Mouse (Mus musculus): ENCODE results near the gene Ank2. TPM values are rescaled to one million over a fixed set of nuclear protein-coding genes. Genes with fewer than 3 reads are reported as not detected.

The Ank2 gene
- polyA plus RNA-seq, 1 experiment = 5.7 TPM

- H3K27ac ChIP-seq (ENCODE audit: insufficient read depth, low read depth, low read length) = no peak overlapping the region
- no peak overlapping the region for H3K4me3 ChIP-seq (ENCODE audit: insufficient read depth, low read depth, low read length)
- DNase-seq = no peak
- H3K27me3 ChIP-seq (replicated peaks; ENCODE audit: control insufficient read depth, insufficient read depth, low read length) = no peaks in the 10 kb centered on the region
- no peak for TF ChIP-seq CTCF (conservative IDR thresholded peaks at IDR 0.05; ENCODE audit: insufficient read depth, insufficient read length, low read depth, low read length)
- no peak for TF ChIP-seq POLR2A (IDR thresholded peaks at IDR 0.05; ENCODE audit: low read depth, low read length)
- H3K4me1 ChIP-seq (ENCODE audit: control insufficient read depth, insufficient read depth, low read length) = no peaks in the 10 kb centered on the region
- WGBS = 87% methylated on average over 9 of the region's 9 CpGs
- H3K36me3 ChIP-seq (ENCODE audit: control insufficient read depth, insufficient read depth, low read length) = no peaks in the 10 kb centered on the region
Observed at GRCm38 (mm10) chr3:127140590-127140989, 358.6 kb downstream of the Ank2 start.

- no peak for TF ChIP-seq CTCF (conservative IDR thresholded peaks at IDR 0.05; ENCODE audit: insufficient read depth, insufficient read length, low read depth, low read length)
- no peak for TF ChIP-seq POLR2A (IDR thresholded peaks at IDR 0.05; ENCODE audit: low read depth, low read length)
- no peak for DNase-seq
- no peak overlapping the region for H3K4me3 ChIP-seq (ENCODE audit: insufficient read depth, low read depth, low read length)
- no peaks in the 10 kb centered on the region for H3K36me3 ChIP-seq (ENCODE audit: control insufficient read depth, insufficient read depth, low read length)
- H3K4me1 ChIP-seq (ENCODE audit: control insufficient read depth, insufficient read depth, low read length) = no peaks in the 10 kb centered on the region
- 64% methylated on average over 2 of the region's 2 CpGs for WGBS
- H3K27ac ChIP-seq (ENCODE audit: insufficient read depth, low read depth, low read length) = no peak overlapping the region
- no peaks in the 10 kb centered on the region for H3K27me3 ChIP-seq (replicated peaks; ENCODE audit: control insufficient read depth, insufficient read depth, low read length)
Observed at GRCm38 (mm10) chr3:127139638-127140037, 359.5 kb downstream of the Ank2 start.

- no peaks in the 10 kb centered on the region for H3K27me3 ChIP-seq (replicated peaks; ENCODE audit: control insufficient read depth, insufficient read depth, low read length)
- no peaks in the 10 kb centered on the region for H3K4me1 ChIP-seq (ENCODE audit: control insufficient read depth, insufficient read depth, low read length)
- no peak for TF ChIP-seq CTCF (conservative IDR thresholded peaks at IDR 0.05; ENCODE audit: insufficient read depth, insufficient read length, low read depth, low read length)
- TF ChIP-seq POLR2A (IDR thresholded peaks at IDR 0.05; ENCODE audit: low read depth, low read length) = no peak
- DNase-seq = no peak
- no peak overlapping the region for H3K27ac ChIP-seq (ENCODE audit: insufficient read depth, low read depth, low read length)
- H3K36me3 ChIP-seq (ENCODE audit: control insufficient read depth, insufficient read depth, low read length) = no peaks in the 10 kb centered on the region
- no peak overlapping the region for H3K4me3 ChIP-seq (ENCODE audit: insufficient read depth, low read depth, low read length)
- 76% methylated on average over 5 of the region's 5 CpGs for WGBS
Observed at GRCm38 (mm10) chr3:127137508-127137907, 361.6 kb downstream of the Ank2 start.

- Histone ChIP-seq H3K4me3 (ENCODE audit: insufficient read depth, low read depth, low read length) (no peak overlapping the region), H3K27me3 (replicated peaks; ENCODE audit: control insufficient read depth, insufficient read depth, low read length) (no peaks in the 10 kb centered on the region), H3K4me1 (ENCODE audit: control insufficient read depth, insufficient read depth, low read length) (no peaks in the 10 kb centered on the region), H3K27ac (ENCODE audit: insufficient read depth, low read depth, low read length) (no peak overlapping the region), H3K36me3 (ENCODE audit: control insufficient read depth, insufficient read depth, low read length) (no peaks in the 10 kb centered on the region)
- no peak for DNase-seq
- WGBS = 91% methylated on average over 2 of the region's 2 CpGs
- TF ChIP-seq CTCF (conservative IDR thresholded peaks at IDR 0.05; ENCODE audit: insufficient read depth, insufficient read length, low read depth, low read length) (no peak), POLR2A (IDR thresholded peaks at IDR 0.05; ENCODE audit: low read depth, low read length) (no peak)
Observed at GRCm38 (mm10) chr3:127134062-127134461, 365.1 kb downstream of the Ank2 start.

GRCm38 (mm10) chr3:127131048-127131447 is 368.1 kb downstream of the Ank2 start:
- TF ChIP-seq CTCF (conservative IDR thresholded peaks at IDR 0.05; ENCODE audit: insufficient read depth, insufficient read length, low read depth, low read length) (no peak), POLR2A (IDR thresholded peaks at IDR 0.05; ENCODE audit: low read depth, low read length) (no peak)
- 65% methylated on average over 3 of the region's 3 CpGs for WGBS
- Histone ChIP-seq H3K36me3 (ENCODE audit: control insufficient read depth, insufficient read depth, low read length) (no peaks in the 10 kb centered on the region), H3K4me1 (ENCODE audit: control insufficient read depth, insufficient read depth, low read length) (no peaks in the 10 kb centered on the region; the same call in 1 of the 2 replicates), H3K27me3 (replicated peaks; ENCODE audit: control insufficient read depth, insufficient read depth, low read length) (no peaks in the 10 kb centered on the region), H3K27ac (ENCODE audit: insufficient read depth, low read depth, low read length) (0 out of 2 replicates have a peak overlapping the region, but pooled peaks have one; percentile 23), H3K4me3 (ENCODE audit: insufficient read depth, low read depth, low read length) (no peak overlapping the region)
- peak; percentile 34 for DNase-seq

- Histone ChIP-seq H3K4me3 (ENCODE audit: insufficient read depth, low read depth, low read length) (no peak overlapping the region), H3K4me1 (ENCODE audit: control insufficient read depth, insufficient read depth, low read length) (no peaks in the 10 kb centered on the region; the same call in 1 of the 2 replicates), H3K27me3 (replicated peaks; ENCODE audit: control insufficient read depth, insufficient read depth, low read length) (no peaks in the 10 kb centered on the region), H3K27ac (ENCODE audit: insufficient read depth, low read depth, low read length) (peak overlapping the region; percentile 64), H3K36me3 (ENCODE audit: control insufficient read depth, insufficient read depth, low read length) (no peaks in the 10 kb centered on the region)
- TF ChIP-seq POLR2A (IDR thresholded peaks at IDR 0.05; ENCODE audit: low read depth, low read length) (no peak), CTCF (conservative IDR thresholded peaks at IDR 0.05; ENCODE audit: insufficient read depth, insufficient read length, low read depth, low read length) (no peak)
- WGBS = 62% methylated on average over 12 of the region's 12 CpGs
- DNase-seq = peak; percentile 41
Observed at GRCm38 (mm10) chr3:127130167-127130770, 368.9 kb downstream of the Ank2 start.

- no peaks in the 10 kb centered on the region for H3K36me3 ChIP-seq (ENCODE audit: control insufficient read depth, insufficient read depth, low read length)
- H3K4me3 ChIP-seq (ENCODE audit: insufficient read depth, low read depth, low read length) = no peak overlapping the region
- 33% methylated on average over 1 of the region's 1 CpGs for WGBS
- H3K27me3 ChIP-seq (replicated peaks; ENCODE audit: control insufficient read depth, insufficient read depth, low read length) = no peaks in the 10 kb centered on the region
- TF ChIP-seq CTCF (conservative IDR thresholded peaks at IDR 0.05; ENCODE audit: insufficient read depth, insufficient read length, low read depth, low read length) (no peak), POLR2A (IDR thresholded peaks at IDR 0.05; ENCODE audit: low read depth, low read length) (no peak)
- no peak for DNase-seq
- H3K4me1 ChIP-seq (ENCODE audit: control insufficient read depth, insufficient read depth, low read length) = no peaks in the 10 kb centered on the region; the same call in 1 of the 2 replicates
- no peak overlapping the region; the same call in none of the 2 replicates for H3K27ac ChIP-seq (ENCODE audit: insufficient read depth, low read depth, low read length)
Observed at GRCm38 (mm10) chr3:127129750-127130149, 369.4 kb downstream of the Ank2 start.

All from kidney, adult 2 months (tissue).